Mouse (Mus musculus) urinary bladder, adult 2 months (tissue): ENCODE data around the gene Nr4a3. TPM values are rescaled to one million over a fixed set of nuclear protein-coding genes. Genes with fewer than 3 reads are reported as not detected.

ENCODE experiments used
- DNase-seq: peaks from one replicate; pipeline ENCODE4 v3.0.0; 2022; ENCODE audit warnings: low spot score
- polyA plus RNA-seq: library from polyadenylated mRNA; depleted of rRNA; stranded (reverse); fragments of >200 nt; gene quantifications from 2 replicates; pipeline ENCODE4 v1.2.3, GENCODE M21; 2012; rRNA removed

The Nr4a3 gene
- polyA plus RNA-seq, 1 experiment = 1.9 TPM

- DNase-seq = no peak
Observed at GRCm38 (mm10) chr4:48110331-48110730, 65.4 kb downstream of the Nr4a3 start.

GRCm38 (mm10) chr4:48116191-48116590, 71.2 kb downstream of the Nr4a3 start:
- DNase-seq = no peak

GRCm38 (mm10) chr4:48124416-48124772, 79.4 kb downstream of the Nr4a3 start:
- no peak for DNase-seq

- peak; percentile 83 for DNase-seq
Observed at GRCm38 (mm10) chr4:48124773-48125469, 80.0 kb downstream of the Nr4a3 start, which contains the start of gene Stx17. Stx17 (plus strand) TSS chr4:48124915.

GRCm38 (mm10) chr4:48130314-48130713, 85.4 kb downstream of the Nr4a3 start:
- no peak for DNase-seq

- DNase-seq = no peak
Observed at GRCm38 (mm10) chr4:48131606-48132005, 86.7 kb downstream of the Nr4a3 start.

- no peak for DNase-seq
Observed at GRCm38 (mm10) chr4:48132721-48133120, 87.8 kb downstream of the Nr4a3 start.

Other genes starting within 250 kb of the Nr4a3 start
- 22.4 and 24.8 TPM in 2 replicates for gene Stx17, start 79.8 kb downstream of the Nr4a3 start, polyA plus RNA-seq
- 47.1 and 49.4 TPM in 2 replicates for gene Erp44, start 234.4 kb downstream of the Nr4a3 start, polyA plus RNA-seq
- gene Invs, start 234.6 kb downstream of the Nr4a3 start, polyA plus RNA-seq = 6.3 and 8.3 TPM in 2 replicates